Mouse (Mus musculus): ENCODE data around the gene Macrod2.

Macrod2 gene

GRCm38 (mm10) chr2:141212291-141212690 is 817.2 kb downstream of the Macrod2 start:
- DNase-seq (ENCODE audit: low spot score): no peak

- no peak for DNase-seq (ENCODE audit: low spot score)
Observed at GRCm38 (mm10) chr2:141217490-141217889, 822.4 kb downstream of the Macrod2 start.

- no peak for DNase-seq (ENCODE audit: low spot score)
Observed at GRCm38 (mm10) chr2:141217925-141218324, 822.8 kb downstream of the Macrod2 start.

- no peak for DNase-seq (ENCODE audit: low spot score)
Observed at GRCm38 (mm10) chr2:141228809-141229208, 833.7 kb downstream of the Macrod2 start.

- DNase-seq (ENCODE audit: low spot score): no peak
Observed at GRCm38 (mm10) chr2:141229820-141230219, 834.7 kb downstream of the Macrod2 start.

GRCm38 (mm10) chr2:141231011-141231668 is 836.0 kb downstream of the Macrod2 start:
- DNase-seq (ENCODE audit: low spot score): no peak

- no peak for DNase-seq (ENCODE audit: low spot score)
Observed at GRCm38 (mm10) chr2:141234306-141234705, 839.2 kb downstream of the Macrod2 start.

- DNase-seq (ENCODE audit: low spot score): no peak
Observed at GRCm38 (mm10) chr2:141234724-141235453, 839.8 kb downstream of the Macrod2 start.

GRCm38 (mm10) chr2:141247680-141248079 is 852.6 kb downstream of the Macrod2 start:
- DNase-seq (ENCODE audit: low spot score): no peak

GRCm38 (mm10) chr2:141264582-141264981 is 869.5 kb downstream of the Macrod2 start:
- DNase-seq (ENCODE audit: low spot score): no peak

GRCm38 (mm10) chr2:141266591-141266990 is 871.5 kb downstream of the Macrod2 start:
- no peak for DNase-seq (ENCODE audit: low spot score)

- no peak for DNase-seq (ENCODE audit: low spot score)
Observed at GRCm38 (mm10) chr2:141271541-141271940, 876.4 kb downstream of the Macrod2 start.

- no peak for DNase-seq (ENCODE audit: low spot score)
Observed at GRCm38 (mm10) chr2:141272966-141273365, 877.9 kb downstream of the Macrod2 start.

GRCm38 (mm10) chr2:141274262-141274661 is 879.2 kb downstream of the Macrod2 start:
- no peak for DNase-seq (ENCODE audit: low spot score)

GRCm38 (mm10) chr2:141279130-141279698 is 884.1 kb downstream of the Macrod2 start:
- no peak for DNase-seq (ENCODE audit: low spot score)

- DNase-seq (ENCODE audit: low spot score): no peak
Observed at GRCm38 (mm10) chr2:141280817-141281216, 885.7 kb downstream of the Macrod2 start.

- DNase-seq (ENCODE audit: low spot score): no peak
Observed at GRCm38 (mm10) chr2:141286110-141286747, 891.1 kb downstream of the Macrod2 start.

- no peak for DNase-seq (ENCODE audit: low spot score)
Observed at GRCm38 (mm10) chr2:141288494-141288893, 893.4 kb downstream of the Macrod2 start.

GRCm38 (mm10) chr2:141289059-141289713 is 894.1 kb downstream of the Macrod2 start:
- no peak for DNase-seq (ENCODE audit: low spot score)

- DNase-seq (ENCODE audit: low spot score): no peak
Observed at GRCm38 (mm10) chr2:141292847-141293246, 897.7 kb downstream of the Macrod2 start.

- no peak for DNase-seq (ENCODE audit: low spot score)
Observed at GRCm38 (mm10) chr2:141299168-141299567, 904.1 kb downstream of the Macrod2 start.

- DNase-seq (ENCODE audit: low spot score): no peak
Observed at GRCm38 (mm10) chr2:141301030-141301429, 905.9 kb downstream of the Macrod2 start.

Data from urinary bladder, postnatal 10 days (tissue).